In the genomic region with DNA sequence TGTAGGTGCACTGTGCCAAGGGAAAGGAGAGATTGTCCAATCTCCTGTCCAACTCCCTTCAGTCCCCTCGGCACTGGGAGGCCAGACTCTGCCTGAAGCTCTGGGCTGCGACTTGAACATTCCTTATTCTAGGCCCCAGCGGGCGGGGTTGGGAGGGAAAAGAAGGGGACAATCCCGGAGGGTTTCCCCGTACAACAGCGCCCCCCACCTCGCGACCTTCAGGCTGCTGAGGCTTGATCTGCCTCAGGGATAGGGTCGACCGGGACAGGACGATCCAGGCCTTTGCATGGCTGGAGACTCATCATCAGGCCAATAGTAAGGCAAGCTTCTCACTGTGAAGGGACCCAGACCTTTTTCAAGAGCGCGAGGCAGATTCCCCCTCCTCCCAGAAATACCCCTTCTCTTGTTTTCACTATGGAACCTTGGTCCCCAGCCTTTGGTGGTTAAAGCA, we compare ENCODE assay signal across 11 mouse cellular contexts. TPM values are rescaled to one million over a fixed set of nuclear protein-coding genes. Genes with fewer than 3 reads are reported as not detected.
A peak's percentile ranks its signal among the peaks of the same experiment; 100 is the strongest.
DNase-seq lines count a peak whose midpoint lies in the region; ATAC-seq and TF ChIP-seq lines count a peak whose summit lies in the region.
"Had no signal": no experiment of that assay in that cellular context is flagged by ENCODE, and none has a peak within 500 bp of the region (broad histone marks: within the 10 kb centered on the region; RNA-seq: fewer than 3 reads in every experiment).

No protein-coding gene starts in this region.

- no peaks in the 10 kb centered on the region for H3K9me3 ChIP-seq in midbrain, embryonic 10.5 days (replicated peaks)
- no peaks in the 10 kb centered on the region for H3K9me3 ChIP-seq in midbrain, postnatal 0 days (ENCODE audit: low read length)
- H3K9me3 ChIP-seq in forebrain, embryonic 14.5 days (replicated peaks; ENCODE audit: control insufficient read depth, low read length), result no peaks in the 10 kb centered on the region
- no peaks in the 10 kb centered on the region for H3K9me3 ChIP-seq in midbrain, embryonic 15.5 days

- no peak overlapping the region for H3K9ac ChIP-seq in midbrain, postnatal 0 days (replicated peaks; ENCODE audit: low read length, poor library complexity, severe bottlenecking)
- peak overlapping the region; percentile 87 for H3K9ac ChIP-seq in forebrain, embryonic 14.5 days (ENCODE audit: low read length)
- no peak overlapping the region for H3K9ac ChIP-seq in midbrain, embryonic 15.5 days

- peaks cover 100% of the 10 kb centered on the region for H3K27me3 ChIP-seq in midbrain, embryonic 10.5 days (ENCODE audit: low read depth, poor library complexity, severe bottlenecking)
- H3K27me3 ChIP-seq in midbrain, postnatal 0 days (ENCODE audit: insufficient read depth, low read length), result peaks cover 83% of the 10 kb centered on the region
- peaks cover 74% of the 10 kb centered on the region for H3K27me3 ChIP-seq in forebrain, embryonic 14.5 days (replicated peaks; ENCODE audit: control insufficient read depth, insufficient read depth, low read length)
- peaks cover 82% of the 10 kb centered on the region for H3K27me3 ChIP-seq in midbrain, embryonic 15.5 days (replicated peaks)

- H3K4me2 ChIP-seq in midbrain, postnatal 0 days (ENCODE audit: low read depth, low read length, poor library complexity, severe bottlenecking), result no peak overlapping the region
- H3K4me2 ChIP-seq in forebrain, embryonic 14.5 days (ENCODE audit: low read length), result peak overlapping the region; percentile 75
- H3K4me2 ChIP-seq in midbrain, embryonic 15.5 days, result peak overlapping the region; percentile 28

- peak; percentile 59 for DNase-seq in heart, adult 11 months
- no peak for DNase-seq in heart, postnatal 36 days
- peak; percentile 65 for DNase-seq in midbrain, embryonic 10.5 days (ENCODE audit: low spot score)
- no peak for DNase-seq in midbrain, postnatal 0 days (ENCODE audit: low spot score)
- DNase-seq in forebrain, embryonic 14.5 days (ENCODE audit: low spot score), result peak; percentile 61
- DNase-seq in frontal cortex, postnatal 14 days (ENCODE audit: low spot score in 2 of 2), result no peak
- DNase-seq: heart, postnatal 14 days; kidney, postnatal 10 days had no signal

- H3K36me3 ChIP-seq in midbrain, embryonic 10.5 days, result no peaks in the 10 kb centered on the region
- H3K36me3 ChIP-seq in midbrain, postnatal 0 days (ENCODE audit: insufficient read depth, low read length), result no peaks in the 10 kb centered on the region
- H3K36me3 ChIP-seq in forebrain, embryonic 14.5 days (ENCODE audit: control insufficient read depth, insufficient read depth, low read length), result peaks cover 2% of the 10 kb centered on the region; the same call in 1 of the 2 replicates
- no peaks in the 10 kb centered on the region for H3K36me3 ChIP-seq in midbrain, embryonic 15.5 days (replicated peaks)

- 0% methylated on average over 14 of the region's 14 CpGs for WGBS in midbrain, embryonic 10.5 days
- 3% methylated on average over 14 of the region's 14 CpGs for WGBS in midbrain, postnatal 0 days
- 0% methylated on average over 14 of the region's 14 CpGs for WGBS in forebrain, embryonic 14.5 days
- WGBS in midbrain, embryonic 15.5 days, result under 1% methylated on average over 14 of the region's 14 CpGs

- H3K27ac ChIP-seq in midbrain, embryonic 10.5 days (replicated peaks), result no peak overlapping the region
- H3K27ac ChIP-seq in midbrain, postnatal 0 days (ENCODE audit: low read depth, low read length), result no peak overlapping the region
- peak overlapping the region; percentile 91 for H3K27ac ChIP-seq in forebrain, embryonic 14.5 days (ENCODE audit: low read depth, low read length)
- no peak overlapping the region for H3K27ac ChIP-seq in midbrain, embryonic 15.5 days

- H3K4me3 ChIP-seq in midbrain, embryonic 10.5 days, result peak overlapping the region; percentile 26; the same call in 1 of the 2 replicates
- no peak overlapping the region for H3K4me3 ChIP-seq in midbrain, postnatal 0 days (ENCODE audit: low read depth, low read length)
- H3K4me3 ChIP-seq in forebrain, embryonic 14.5 days (ENCODE audit: low read depth, low read length), result peak overlapping the region; percentile 61
- peak overlapping the region; percentile 42 for H3K4me3 ChIP-seq in midbrain, embryonic 15.5 days

- intact Hi-C loops in heart, postnatal 36 days (cut with DNase I), result loop anchor here (5.0 kb wide), 1 partner anchor 78 kb away; a partner anchor contains a TSS

- TF ChIP-seq CTCF in midbrain, postnatal 0 days (IDR thresholded peaks at IDR 0.05), result no peak

- ATAC-seq in midbrain, postnatal 0 days (ENCODE audit: low FRiP score), result no peak
- ATAC-seq in forebrain, embryonic 14.5 days, result no peak
- ATAC-seq in midbrain, embryonic 15.5 days (replicated peaks), result no peak
- ATAC-seq in erythroid progenitor cell, adult 5-6 weeks (replicated peaks; ENCODE audit: low FRiP score, poor library complexity, severe bottlenecking), result no peak

- peaks cover 48% of the 10 kb centered on the region for H3K4me1 ChIP-seq in midbrain, embryonic 10.5 days
- H3K4me1 ChIP-seq in midbrain, postnatal 0 days (ENCODE audit: insufficient read depth, low read length), result 0 out of 2 replicates have a peak, but pooled peaks cover 6% of the 10 kb centered on the region
- 0 out of 2 replicates have a peak, but pooled peaks cover 2% of the 10 kb centered on the region for H3K4me1 ChIP-seq in forebrain, embryonic 14.5 days (ENCODE audit: control insufficient read depth, insufficient read depth, low read length)
- peaks cover 12% of the 10 kb centered on the region for H3K4me1 ChIP-seq in midbrain, embryonic 15.5 days

RNA-seq across cellular contexts. Expression of a gene that starts 3.0 kb away (rescaled TPM):
- total RNA-seq in heart, postnatal 36 days (2021), result under 1 TPM; 0.19 TPM
- 4.5 and 8.9 TPM in 2 replicates for polyA plus RNA-seq in midbrain, embryonic 10.5 days (2016; fragmentation: Nextera tagmentation; extraction: Ambion mirVana)
- total RNA-seq in midbrain, postnatal 0 days (2014; rRNA removed), result 0.49 and 0.76 TPM in 2 replicates
- polyA plus RNA-seq in midbrain, postnatal 0 days (2015; fragmentation: Nextera tagmentation; extraction: Ambion mirVana), result 3.3 and 6.7 TPM in 2 replicates
- 55.7 and 77.2 TPM in 2 replicates for polyA plus RNA-seq in forebrain, embryonic 14.5 days (2014; fragmentation: Nextera tagmentation; extraction: Ambion mirVana)
- polyA plus RNA-seq in midbrain, embryonic 15.5 days (2015; fragmentation: Nextera tagmentation; extraction: Ambion mirVana), result 14.8 and 19.0 TPM in 2 replicates
- not detected in 2 replicates for total RNA-seq in erythroid progenitor cell, adult 5-6 weeks (2015; ENCODE audit: low replicate concordance)
- total RNA-seq in erythroid progenitor cell, adult 5-6 weeks (2017; ENCODE audit: low replicate concordance), result 0.64 TPM in 1 of 2 replicates, not detected in the other
- total RNA-seq: megakaryocyte progenitor cell, adult 5-6 weeks had no signal

RNA-seq across cellular contexts. Expression of a gene that starts 15.7 kb away (rescaled TPM):
- total RNA-seq in heart, postnatal 36 days (2021), result not detected
- 0.48 and 0.79 TPM in 2 replicates for polyA plus RNA-seq in midbrain, embryonic 10.5 days (2016; fragmentation: Nextera tagmentation; extraction: Ambion mirVana)
- total RNA-seq in midbrain, postnatal 0 days (2014; rRNA removed), result 0.57 and 1.5 TPM in 2 replicates
- polyA plus RNA-seq in midbrain, postnatal 0 days (2015; fragmentation: Nextera tagmentation; extraction: Ambion mirVana), result 0.81 and 1.1 TPM in 2 replicates
- 4.4 and 5.8 TPM in 2 replicates for polyA plus RNA-seq in forebrain, embryonic 14.5 days (2014; fragmentation: Nextera tagmentation; extraction: Ambion mirVana)
- 2.4 and 3.6 TPM in 2 replicates for polyA plus RNA-seq in midbrain, embryonic 15.5 days (2015; fragmentation: Nextera tagmentation; extraction: Ambion mirVana)
- not detected in 2 replicates for total RNA-seq in erythroid progenitor cell, adult 5-6 weeks (2015; ENCODE audit: low replicate concordance)
- total RNA-seq in erythroid progenitor cell, adult 5-6 weeks (2017; ENCODE audit: low replicate concordance), result not detected in 2 replicates
- total RNA-seq: heart, postnatal 14 days; megakaryocyte progenitor cell, adult 5-6 weeks had no signal

Comparison
In these comparisons a context has a peak if more than half of its experiments do, and no peak if none do; other contexts are left out.
1. DNase-seq: peak in heart, adult 11 months (single experiment), midbrain, embryonic 10.5 days (single experiment) and forebrain, embryonic 14.5 days (single experiment); none in heart, postnatal 36 days (0 of 2), midbrain, postnatal 0 days (single experiment) and frontal cortex, postnatal 14 days (0 of 2).